Mouse (Mus musculus) forebrain, embryonic 12.5 days (tissue): Measurements from ENCODE around the gene Gabra2. TPM values are rescaled to one million over a fixed set of nuclear protein-coding genes. Genes with fewer than 3 reads are reported as not detected.
A peak's percentile ranks its signal among the peaks of the same experiment; 100 is the strongest.

Experiments used
- ATAC-seq: fragments of 200-750 bp; cut with Nextera tagmentation; 2 replicates; pipeline ENCODE4 v1.8.0; 2017; ENCODE audit warnings: moderate TSS enrichment; ENCODE audit not compliant: low FRiP score
- H3K27ac ChIP-seq: fragments of 300-500 bp; sonication (generic); 2 replicates; pipeline ENCODE4 v1.5.1; 2016; ENCODE audit warnings: mild to moderate bottlenecking
- H3K27me3 ChIP-seq: fragments of 300-500 bp; sonication (generic); 2 replicates; pipeline ENCODE4 v1.6.1; 2016; ENCODE audit warnings: mild to moderate bottlenecking
- H3K36me3 ChIP-seq: fragments of 300-500 bp; sonication (generic); replicated peaks from 2 replicates; pipeline ENCODE4 v1.6.1; 2016; ENCODE audit warnings: mild to moderate bottlenecking
- H3K4me1 ChIP-seq: fragments of 300-500 bp; sonication (generic); 2 replicates; pipeline ENCODE4 v1.6.1; 2016
- H3K4me2 ChIP-seq: fragments of 300-500 bp; sonication (generic); 2 replicates; pipeline ENCODE4 v1.6.1; 2016; ENCODE audit warnings: mild to moderate bottlenecking, moderate library complexity
- H3K4me3 ChIP-seq: fragments of 300-500 bp; sonication (generic); replicated peaks from 2 replicates; pipeline ENCODE4 v1.5.1; 2016; ENCODE audit warnings: mild to moderate bottlenecking
- H3K9ac ChIP-seq: fragments of 300-500 bp; sonication (generic); 2 replicates; pipeline ENCODE4 v1.6.1; 2016; ENCODE audit warnings: mild to moderate bottlenecking
- H3K9me3 ChIP-seq: fragments of 300-500 bp; sonication (generic); 2 replicates; pipeline ENCODE4 v1.6.1; 2016
- whole genome bisulfite sequencing: fragments of 180-500 bp; shearing (Covaris S2); methylation state at CpG from one replicate; pipeline ENCODE4 v1.1.7; 2016; 5-methylcytosine and 5-hydroxymethylcytosine counted together
- polyA plus RNA-seq: library from polyadenylated mRNA; unstranded; fragments of >200 nt; fragmentation: Nextera tagmentation; extraction: Ambion mirVana; gene quantifications from 2 replicates; pipeline ENCODE4 v1.2.1, GENCODE M21; 2016

Gene Gabra2
- polyA plus RNA-seq, 1 experiment from 2014 or later = 16.8 TPM

DNA sequence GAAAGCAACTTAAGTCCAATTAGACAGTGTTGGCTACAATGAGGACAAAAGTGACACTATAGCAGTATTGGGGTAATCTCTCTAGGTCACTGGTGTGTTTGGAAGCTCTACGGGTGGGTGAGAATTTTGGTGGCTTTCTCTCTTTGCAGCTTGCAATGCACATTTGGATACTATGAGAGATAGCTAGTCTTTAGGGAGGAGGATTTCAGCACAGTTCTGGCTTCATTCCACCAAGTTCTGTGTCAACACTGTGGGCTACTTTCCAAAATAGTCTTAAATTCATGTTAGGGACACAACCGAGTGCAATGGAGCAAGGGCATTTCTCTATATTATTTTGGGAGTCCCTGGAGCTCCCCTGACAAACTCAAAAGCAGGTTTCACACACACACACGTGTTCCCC is 58.3 kb downstream of the Gabra2 start:
- Histone ChIP-seq H3K4me1 (no peaks in the 10 kb centered on the region), H3K4me2 (no peak overlapping the region), H3K27ac (no peak overlapping the region), H3K36me3 (no peaks in the 10 kb centered on the region), H3K9ac (no peak overlapping the region), H3K9me3 (no peaks in the 10 kb centered on the region), H3K27me3 (no peaks in the 10 kb centered on the region), H3K4me3 (no peak overlapping the region)
- ATAC-seq = no peak
- WGBS = 78% methylated on average over 3 of the region's 3 CpGs

DNA sequence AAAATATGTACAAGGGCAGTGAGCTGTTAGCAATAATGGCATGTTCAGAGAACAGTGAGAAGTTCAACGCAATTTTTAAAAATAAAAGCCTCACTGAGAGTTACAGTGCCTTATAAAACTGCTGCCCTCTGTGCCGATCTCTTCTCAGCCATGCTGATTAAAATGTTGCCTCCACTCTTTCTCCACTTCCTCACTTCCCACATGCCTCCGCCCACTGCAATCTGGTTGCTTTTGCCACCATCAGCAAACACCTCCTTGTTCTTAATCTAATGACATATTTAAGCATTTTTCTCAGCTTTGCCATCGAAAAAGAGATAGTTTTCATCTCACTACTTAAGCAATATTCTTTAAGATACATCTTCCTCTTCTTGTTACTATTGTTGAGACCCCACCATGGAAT is 69.7 kb downstream of the Gabra2 start:
- H3K9ac ChIP-seq = no peak overlapping the region
- no peak for ATAC-seq
- no peak overlapping the region for H3K4me3 ChIP-seq
- H3K27me3 ChIP-seq = no peaks in the 10 kb centered on the region
- no peaks in the 10 kb centered on the region for H3K9me3 ChIP-seq
- no peaks in the 10 kb centered on the region for H3K36me3 ChIP-seq
- no peak overlapping the region for H3K27ac ChIP-seq
- no peaks in the 10 kb centered on the region for H3K4me1 ChIP-seq
- 91% methylated on average over 4 of the region's 4 CpGs for WGBS
- no peak overlapping the region for H3K4me2 ChIP-seq

DNA sequence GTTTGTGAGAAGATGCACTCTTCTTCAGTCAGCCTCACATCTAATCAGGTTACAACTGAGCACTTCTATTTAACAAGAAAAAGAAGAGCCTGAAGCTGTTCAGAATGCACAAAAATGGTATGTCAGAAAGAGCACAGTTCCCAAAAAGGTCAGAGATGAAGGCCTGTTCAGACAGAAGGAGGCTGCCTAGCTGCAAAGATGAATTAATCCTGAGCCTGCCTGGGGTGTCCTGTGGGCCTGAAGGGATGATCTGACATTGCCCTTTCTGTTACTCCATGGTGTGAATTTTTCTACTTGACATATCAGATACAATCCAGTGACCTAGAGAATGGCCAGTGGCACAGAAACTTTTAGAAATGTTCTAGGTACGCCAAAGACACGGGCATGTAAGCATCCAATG is 83.9 kb downstream of the Gabra2 start:
- Histone ChIP-seq H3K4me2 (no peak overlapping the region), H3K27ac (peak overlapping the region; percentile 56), H3K4me1 (peaks cover 9% of the 10 kb centered on the region), H3K36me3 (no peaks in the 10 kb centered on the region), H3K27me3 (no peaks in the 10 kb centered on the region), H3K9me3 (no peaks in the 10 kb centered on the region), H3K4me3 (no peak overlapping the region), H3K9ac (no peak overlapping the region)
- peak; percentile 13; the same call in 1 of the 2 replicates for ATAC-seq
- 58% methylated on average over 2 of the region's 2 CpGs for WGBS

DNA sequence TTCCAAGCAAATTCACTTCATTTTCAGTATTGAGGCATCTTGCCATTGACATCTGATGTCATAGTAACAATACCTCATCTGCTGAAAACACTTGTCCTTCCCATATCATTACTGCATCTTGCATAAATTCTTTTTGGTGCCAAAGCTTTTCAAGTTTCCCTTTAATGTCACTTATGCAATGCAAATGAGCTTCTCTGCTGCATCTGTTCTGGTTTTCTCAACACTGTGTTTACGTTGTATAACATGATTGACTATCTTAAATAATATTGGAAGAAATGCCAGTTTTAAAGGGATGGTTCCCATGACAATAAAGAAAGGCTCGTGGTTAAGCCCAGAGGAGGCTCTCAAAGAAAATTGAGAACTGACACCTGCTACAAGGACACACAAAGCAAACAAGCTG is 84.4 kb downstream of the Gabra2 start:
- no peak overlapping the region for H3K4me3 ChIP-seq
- H3K4me1 ChIP-seq = peaks cover 9% of the 10 kb centered on the region
- WGBS = 25% methylated on average over 2 of the region's 2 CpGs
- no peaks in the 10 kb centered on the region for H3K27me3 ChIP-seq
- H3K4me2 ChIP-seq = no peak overlapping the region
- H3K9ac ChIP-seq = no peak overlapping the region
- no peaks in the 10 kb centered on the region for H3K36me3 ChIP-seq
- peak overlapping the region; percentile 56; the same call in 1 of the 2 replicates for H3K27ac ChIP-seq
- no peaks in the 10 kb centered on the region for H3K9me3 ChIP-seq
- peak; percentile 63; the same call in 1 of the 2 replicates for ATAC-seq

DNA sequence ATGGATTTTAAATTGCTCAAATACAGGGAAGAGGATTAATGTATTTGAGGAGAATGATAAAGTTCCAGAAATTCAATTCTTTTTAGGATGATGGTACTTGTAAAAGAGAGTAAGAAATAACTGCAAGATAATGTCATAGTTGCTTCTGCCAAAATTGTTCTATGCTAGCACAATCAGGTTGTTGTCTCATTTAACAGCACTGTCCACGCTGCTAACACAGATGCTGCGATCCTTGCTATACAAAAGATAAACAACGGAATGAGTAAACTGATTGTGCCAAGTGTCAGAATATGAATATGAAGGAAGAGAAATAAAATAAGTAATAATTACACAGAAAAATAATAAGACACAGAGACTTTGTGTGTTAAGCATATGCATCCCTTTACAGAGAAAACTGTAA is 84.9 kb downstream of the Gabra2 start:
- Histone ChIP-seq H3K4me2 (no peak overlapping the region), H3K27me3 (no peaks in the 10 kb centered on the region), H3K4me3 (no peak overlapping the region), H3K9me3 (no peaks in the 10 kb centered on the region), H3K9ac (no peak overlapping the region), H3K36me3 (no peaks in the 10 kb centered on the region), H3K27ac (no peak overlapping the region), H3K4me1 (peaks cover 9% of the 10 kb centered on the region)
- WGBS = 70% methylated on average over 3 of the region's 3 CpGs
- ATAC-seq = no peak; the same call in 1 of the 2 replicates

- Histone ChIP-seq H3K4me3 (no peak overlapping the region), H3K36me3 (no peaks in the 10 kb centered on the region), H3K27ac (no peak overlapping the region), H3K27me3 (no peaks in the 10 kb centered on the region), H3K9me3 (no peaks in the 10 kb centered on the region), H3K4me1 (no peaks in the 10 kb centered on the region), H3K9ac (no peak overlapping the region), H3K4me2 (no peak overlapping the region)
- no peak for ATAC-seq
- 74% methylated on average over 13 of the region's 13 CpGs for WGBS
These were observed 99.9 kb downstream of the Gabra2 start for GRCm38 (mm10) chr5:70995617-70996325.

DNA sequence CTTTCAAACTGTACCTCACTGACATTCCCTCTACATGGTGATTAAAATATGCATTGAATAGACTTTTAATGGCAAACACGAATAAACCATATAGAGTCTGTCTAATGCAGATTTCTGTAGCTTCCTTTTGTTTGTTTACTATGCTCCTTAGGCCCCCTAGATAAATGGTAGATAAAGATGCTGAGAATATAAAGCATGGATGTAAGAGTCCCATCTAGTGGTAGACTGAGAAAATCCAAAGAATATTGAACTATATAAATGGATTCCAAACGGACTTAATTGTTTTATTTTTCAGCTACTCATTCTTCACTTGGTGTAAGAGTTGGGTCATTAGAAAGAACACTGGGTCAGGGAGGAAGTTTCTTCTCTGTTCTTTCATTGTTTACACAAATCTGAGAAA is 102.4 kb downstream of the Gabra2 start:
- 68% methylated on average over 2 of the region's 2 CpGs for WGBS
- Histone ChIP-seq H3K9me3 (no peaks in the 10 kb centered on the region), H3K9ac (no peak overlapping the region), H3K27me3 (no peaks in the 10 kb centered on the region), H3K4me3 (no peak overlapping the region), H3K27ac (no peak overlapping the region), H3K4me2 (no peak overlapping the region), H3K4me1 (no peaks in the 10 kb centered on the region), H3K36me3 (no peaks in the 10 kb centered on the region)
- ATAC-seq = no peak

DNA sequence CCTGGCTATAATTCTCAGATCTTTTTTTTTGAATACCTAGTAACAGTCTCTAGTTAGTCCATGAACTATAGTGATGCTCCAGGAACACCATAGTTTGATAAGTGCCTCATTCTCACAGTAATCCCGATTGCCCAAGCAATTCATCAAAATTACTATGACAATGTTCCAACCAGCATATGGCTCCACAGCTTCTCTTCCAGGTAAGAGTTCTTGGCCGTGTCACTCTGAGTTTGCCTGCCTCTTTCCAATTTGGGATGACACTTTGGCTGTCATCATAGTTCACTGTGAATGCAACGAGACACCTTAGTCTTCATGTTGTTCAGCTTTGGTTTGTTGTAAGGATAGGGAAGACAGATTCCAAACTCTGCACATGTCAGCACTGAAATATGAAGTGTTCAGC is 104.8 kb downstream of the Gabra2 start:
- ATAC-seq = no peak
- H3K27ac ChIP-seq = no peak overlapping the region
- no peaks in the 10 kb centered on the region for H3K9me3 ChIP-seq
- H3K36me3 ChIP-seq = no peaks in the 10 kb centered on the region
- 94% methylated on average over 3 of the region's 3 CpGs for WGBS
- H3K4me1 ChIP-seq = no peaks in the 10 kb centered on the region
- H3K9ac ChIP-seq = no peak overlapping the region
- no peak overlapping the region for H3K4me2 ChIP-seq
- no peak overlapping the region for H3K4me3 ChIP-seq
- no peaks in the 10 kb centered on the region for H3K27me3 ChIP-seq
